Mouse (Mus musculus) liver, adult 2 months (tissue): ENCODE measurements around the gene Tnip2. TPM values are rescaled to one million over a fixed set of nuclear protein-coding genes. Genes with fewer than 3 reads are reported as not detected.

Experiments
- DNase-seq: peaks from one replicate; pipeline ENCODE4 v3.0.0-alpha.2; 2011; ENCODE audit warnings: low read depth, low spot score; ENCODE audit errors: extremely low read depth
- H3K27ac ChIP-seq: fragments of 200-500 bp; replicated peaks from 2 replicates; pipeline ENCODE4 v1.5.1; 2012; ENCODE audit warnings: low read depth, mild to moderate bottlenecking, control low read depth, inconsistent platforms, low read length; ENCODE audit not compliant: insufficient read depth
- H3K27me3 ChIP-seq: fragments of 200-500 bp; 2 replicates; pipeline ENCODE4 v1.6.1; 2012; ENCODE audit warnings: mild to moderate bottlenecking, moderate library complexity, low read length, inconsistent platforms; ENCODE audit not compliant: control insufficient read depth, insufficient read depth
- H3K36me3 ChIP-seq: fragments of 200-500 bp; 2 replicates; pipeline ENCODE4 v1.6.1; 2012; ENCODE audit warnings: low read length, inconsistent platforms; ENCODE audit not compliant: control insufficient read depth, insufficient read depth
- H3K4me1 ChIP-seq: fragments of 200-500 bp; 2 replicates; pipeline ENCODE4 v1.6.1; 2011; ENCODE audit warnings: low read length; ENCODE audit not compliant: control insufficient read depth, insufficient read depth
- H3K4me3 ChIP-seq: fragments of 200-500 bp; 2 replicates; pipeline ENCODE4 v1.5.1; 2011; ENCODE audit warnings: low read depth, mild to moderate bottlenecking, control low read depth, low read length, moderate library complexity; ENCODE audit not compliant: insufficient read depth
- H3K79me2 ChIP-seq: fragments of 200-500 bp; 2 replicates; pipeline ENCODE4 v1.6.1; 2012; ENCODE audit warnings: inconsistent platforms, mild to moderate bottlenecking, low read length, moderate library complexity; ENCODE audit not compliant: control insufficient read depth, insufficient read depth
- H3K9ac ChIP-seq: fragments of 200-500 bp; 2 replicates; pipeline ENCODE4 v1.6.1; 2012; ENCODE audit warnings: low read depth, mild to moderate bottlenecking, control low read depth, inconsistent platforms, low read length
- CTCF ChIP-seq: fragments of 200-500 bp; IDR thresholded peaks from 2 replicates; pipeline ENCODE4 v1.5.1; 2011; ENCODE audit warnings: low read depth, low read length, control low read depth
- POLR2A ChIP-seq: fragments of 200-500 bp; IDR thresholded peaks from 2 replicates; pipeline ENCODE4 v1.6.1; 2011; ENCODE audit warnings: low read length, control low read depth; ENCODE audit not compliant: insufficient read depth; ENCODE audit errors: extremely low read depth
- WGBS: fragments of 180-500 bp; shearing (Covaris S2); methylation state at CpG from one replicate; pipeline ENCODE4 v1.1.7; 2018; 5-methylcytosine and 5-hydroxymethylcytosine counted together
- polyA plus RNA-seq: library from polyadenylated mRNA; depleted of rRNA; stranded (reverse); fragments of >200 nt; gene quantifications from 2 replicates; pipeline ENCODE4 v1.2.3, GENCODE M21; 2012; rRNA removed
- total RNA-seq: library from RNA; depleted of rRNA; stranded (reverse); fragments of >200 nt; gene quantifications from 2 replicates; pipeline ENCODE4 v1.2.3, GENCODE M21; 2014; rRNA removed

The Tnip2 gene
- total and polyA plus RNA-seq, 2 experiments, result 7.7 to 13.4 TPM

GRCm38 (mm10) chr5:34446207-34446606, 67.6 kb downstream of the Tnip2 start:
- Histone ChIP-seq H3K9ac (no peak overlapping the region), H3K36me3 (peaks cover 49% of the 10 kb centered on the region), H3K4me3 (no peak overlapping the region), H3K27me3 (no peaks in the 10 kb centered on the region), H3K27ac (no peak overlapping the region), H3K79me2 (no peaks in the 10 kb centered on the region; the same call in 1 of the 2 replicates), H3K4me1 (no peaks in the 10 kb centered on the region)
- WGBS, result 83% methylated on average over 9 of the region's 9 CpGs
- no peak for DNase-seq
- no peak for TF ChIP-seq CTCF
- TF ChIP-seq POLR2A, result no peak

Other genes with a start within 250 kb of the Tnip2 start
- 0.07 TPM in 1 of 2 replicates, not detected in the other for gene Zfyve28, start 225.5 kb downstream of the Tnip2 start, total RNA-seq
- gene Zfyve28, start 225.5 kb downstream of the Tnip2 start, polyA plus RNA-seq, result 0.15 TPM in 1 of 2 replicates, not detected in the other
- not detected in 2 replicates for gene Cfap99, start 225.4 kb downstream of the Tnip2 start, total RNA-seq
- not detected in 2 replicates for gene Cfap99, start 225.4 kb downstream of the Tnip2 start, polyA plus RNA-seq
- 76.7 and 78.3 TPM in 2 replicates for gene Rnf4, start 177.7 kb downstream of the Tnip2 start, total RNA-seq
- 46.2 and 50.6 TPM in 2 replicates for gene Rnf4, start 177.7 kb downstream of the Tnip2 start, polyA plus RNA-seq
- gene Fam193a, start 144.1 kb downstream of the Tnip2 start, total RNA-seq, result 10.2 and 12.6 TPM in 2 replicates
- 16.4 and 22.6 TPM in 2 replicates for gene Fam193a, start 144.1 kb downstream of the Tnip2 start, polyA plus RNA-seq
- 9.1 and 11.9 TPM in 2 replicates for gene Sh3bp2, start 11.8 kb upstream of the Tnip2 start, total RNA-seq
- 16.9 and 20.5 TPM in 2 replicates for gene Sh3bp2, start 11.8 kb upstream of the Tnip2 start, polyA plus RNA-seq
- gene Add1, start 59.7 kb upstream of the Tnip2 start, total RNA-seq, result 30.6 and 30.9 TPM in 2 replicates
- 29.9 and 39.3 TPM in 2 replicates for gene Add1, start 59.7 kb upstream of the Tnip2 start, polyA plus RNA-seq
- 3.9 and 4.6 TPM in 2 replicates for gene Mfsd10, start 123.2 kb upstream of the Tnip2 start, total RNA-seq
- gene Mfsd10, start 123.2 kb upstream of the Tnip2 start, polyA plus RNA-seq, result 14.2 and 26.6 TPM in 2 replicates
- gene Nop14, start 146.2 kb upstream of the Tnip2 start, total RNA-seq, result 7.4 and 12.5 TPM in 2 replicates
- 4.7 and 5.8 TPM in 2 replicates for gene Nop14, start 146.2 kb upstream of the Tnip2 start, polyA plus RNA-seq
- 0.65 and 1.6 TPM in 2 replicates for gene Grk4, start 146.4 kb upstream of the Tnip2 start, total RNA-seq
- gene Grk4, start 146.4 kb upstream of the Tnip2 start, polyA plus RNA-seq, result 0.46 and 0.65 TPM in 2 replicates
- gene Htt, start 247.7 kb upstream of the Tnip2 start, total RNA-seq, result 10.2 and 12.6 TPM in 2 replicates
- 3.5 and 5.2 TPM in 2 replicates for gene Htt, start 247.7 kb upstream of the Tnip2 start, polyA plus RNA-seq